Mouse (Mus musculus) right cerebral cortex, postnatal 25 days (tissue): Measurements from ENCODE around the gene Slco4c1.

Experiments used
- DNase-seq: peaks from one replicate; pipeline ENCODE4 v3.0.0; 2022

Slco4c1 gene

DNA sequence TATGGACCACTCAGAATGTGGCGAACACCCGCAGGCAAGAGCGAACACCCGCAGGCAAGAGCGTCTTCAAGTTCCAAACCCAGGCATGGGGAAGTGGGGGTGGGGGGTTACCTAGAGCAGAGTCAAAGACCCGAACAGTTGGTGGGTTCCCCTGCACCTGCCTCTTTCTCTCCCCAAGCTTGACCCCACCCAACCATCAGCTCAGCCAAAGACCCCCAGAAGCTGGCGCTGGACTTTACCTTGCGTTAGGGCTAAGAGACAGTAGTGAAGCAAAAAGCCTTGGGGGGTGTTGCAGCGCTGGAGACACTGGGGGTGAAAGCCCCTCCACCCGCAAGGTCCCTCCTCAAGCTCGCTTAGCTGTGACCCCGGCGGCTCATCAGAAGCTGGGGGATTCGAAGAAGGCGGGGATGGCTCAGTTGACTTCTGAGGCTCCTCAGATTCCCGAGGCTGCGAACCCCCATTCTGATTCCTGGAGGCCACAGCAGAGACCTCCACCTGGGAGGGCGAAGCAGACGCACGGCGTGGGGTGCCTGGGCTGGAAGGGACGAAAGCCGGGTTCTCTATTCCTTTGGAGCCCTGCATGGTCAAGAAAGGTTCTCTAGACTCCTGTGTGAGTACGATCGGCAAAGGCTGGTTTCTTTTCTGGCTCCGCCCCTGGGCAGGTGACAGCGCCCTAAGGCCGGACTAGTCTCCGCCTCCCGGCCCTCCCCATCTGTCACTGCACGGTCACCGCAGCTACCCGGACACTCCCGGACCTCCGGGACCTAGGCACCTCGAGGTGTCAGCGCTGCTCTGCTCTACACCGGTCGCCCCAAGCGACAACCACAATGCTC is at the start of gene Slco4c1:
Slco4c1 (minus strand) TSS at position 644 of the 833 bp plus-strand sequence.
- peak; percentile 64 for DNase-seq

DNA sequence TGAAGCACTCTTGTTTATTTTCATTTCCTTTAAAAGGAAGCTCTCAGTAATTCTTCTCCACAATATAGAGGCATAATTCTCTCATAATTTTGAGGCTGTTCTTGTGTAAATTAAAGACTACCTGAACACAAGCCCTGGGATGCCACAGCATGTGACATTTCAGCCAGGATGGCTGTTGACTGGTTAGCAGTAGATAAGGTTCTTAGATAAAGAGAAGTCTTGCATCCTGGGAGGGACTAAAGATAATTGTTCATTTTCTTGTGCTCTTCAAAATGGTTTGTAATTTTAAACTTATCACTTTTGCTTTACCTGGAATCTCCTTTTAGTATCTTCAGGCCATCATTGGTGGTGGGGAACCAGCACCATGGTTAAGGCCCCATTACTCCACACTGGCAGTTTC is 45.4 kb upstream of the Slco4c1 start:
- DNase-seq: no peak

DNA sequence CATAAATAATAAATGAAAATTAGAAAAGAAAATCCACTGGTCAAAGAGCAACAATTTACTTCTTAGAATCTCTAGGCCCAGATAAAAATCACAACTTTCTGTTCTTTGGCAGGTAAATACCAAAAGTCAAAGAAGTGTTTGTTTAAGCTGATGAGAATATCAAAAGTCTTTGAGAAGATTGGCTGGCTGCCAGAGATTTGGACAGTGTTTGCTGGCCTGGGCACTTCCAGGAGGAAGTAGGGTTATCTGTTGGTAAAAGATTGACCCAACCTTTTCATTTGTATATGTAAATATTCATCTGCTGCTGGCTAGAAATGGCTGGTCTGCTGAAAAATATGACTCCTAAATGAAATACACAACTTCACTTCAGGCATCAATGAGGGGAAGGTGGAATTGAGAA is 11.8 kb upstream of the Slco4c1 start:
- no peak for DNase-seq

DNA sequence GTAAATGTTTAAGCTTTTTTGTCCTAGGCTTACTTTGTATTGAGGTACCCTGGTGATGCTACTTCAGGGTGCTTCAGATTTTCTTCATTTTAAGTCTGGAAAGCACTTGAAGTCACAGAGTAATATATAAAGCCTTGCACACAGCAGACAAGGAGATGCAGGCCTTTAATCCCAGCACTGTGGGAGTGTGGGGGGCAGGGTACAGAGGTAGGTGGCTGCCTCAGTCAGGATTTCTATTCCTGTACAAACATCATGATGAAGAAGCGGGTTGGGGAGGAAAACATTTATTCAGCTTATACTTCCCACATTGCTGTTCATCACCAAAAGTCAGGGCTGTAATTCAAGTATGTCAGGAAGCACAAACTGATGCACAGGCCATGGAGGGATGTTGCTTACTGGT is 6.6 kb upstream of the Slco4c1 start:
- DNase-seq: no peak

DNA sequence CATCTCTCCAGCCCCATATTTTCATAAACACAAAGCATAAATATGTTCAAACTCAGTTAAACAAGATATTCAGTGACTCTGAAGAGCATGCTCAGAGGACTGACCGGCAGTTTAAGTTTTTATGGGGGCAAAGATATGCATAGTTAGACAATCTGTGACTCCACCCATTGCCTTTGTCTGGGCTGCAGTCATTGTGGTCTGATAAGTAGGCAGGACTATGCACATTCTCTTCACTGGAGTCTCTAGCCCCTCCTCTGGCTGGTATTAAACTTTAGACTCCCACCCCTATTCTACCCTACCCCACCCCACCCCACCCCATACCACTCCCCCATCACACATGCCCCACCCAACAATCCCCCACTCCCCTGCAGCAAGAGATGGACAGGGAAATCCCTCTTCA is 4.1 kb upstream of the Slco4c1 start:
- no peak for DNase-seq

DNA sequence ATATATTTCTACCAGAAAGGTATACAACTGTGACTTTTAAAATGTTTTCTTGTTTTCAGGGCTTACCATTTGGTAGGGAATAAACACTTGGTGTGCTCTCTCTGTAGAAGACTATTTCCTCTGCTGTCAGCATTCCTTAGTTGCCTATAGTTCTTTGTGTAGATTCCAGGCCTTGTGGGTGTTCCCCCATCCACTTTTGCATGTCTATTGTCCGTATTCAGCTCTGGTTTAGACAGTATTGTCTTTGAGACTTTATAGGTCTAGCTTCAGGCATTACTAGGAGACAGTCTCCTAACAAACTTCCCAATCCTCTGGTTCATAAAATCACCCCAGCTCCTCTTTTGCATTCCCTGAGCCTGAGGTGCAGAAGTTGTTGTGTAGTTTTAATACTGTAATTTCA is 2.7 kb upstream of the Slco4c1 start:
- no peak for DNase-seq

DNA sequence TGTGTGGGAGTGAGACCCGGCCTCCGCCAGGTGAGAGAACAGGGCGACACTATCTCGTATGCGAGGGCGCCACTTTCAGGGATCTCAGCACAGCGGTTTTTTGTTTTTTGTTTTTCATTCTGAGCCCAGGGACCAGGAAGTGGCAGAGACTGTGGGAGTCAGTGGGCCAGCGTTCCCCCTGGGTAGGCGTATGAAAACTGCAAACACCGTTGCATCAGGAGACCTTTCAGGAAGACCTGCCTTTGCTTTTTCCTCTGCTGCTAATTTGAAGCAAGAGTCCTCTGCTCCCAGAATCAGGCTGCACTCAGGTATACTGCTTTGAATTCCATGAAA is 356 bp upstream of the Slco4c1 start:
- DNase-seq: no peak

DNA sequence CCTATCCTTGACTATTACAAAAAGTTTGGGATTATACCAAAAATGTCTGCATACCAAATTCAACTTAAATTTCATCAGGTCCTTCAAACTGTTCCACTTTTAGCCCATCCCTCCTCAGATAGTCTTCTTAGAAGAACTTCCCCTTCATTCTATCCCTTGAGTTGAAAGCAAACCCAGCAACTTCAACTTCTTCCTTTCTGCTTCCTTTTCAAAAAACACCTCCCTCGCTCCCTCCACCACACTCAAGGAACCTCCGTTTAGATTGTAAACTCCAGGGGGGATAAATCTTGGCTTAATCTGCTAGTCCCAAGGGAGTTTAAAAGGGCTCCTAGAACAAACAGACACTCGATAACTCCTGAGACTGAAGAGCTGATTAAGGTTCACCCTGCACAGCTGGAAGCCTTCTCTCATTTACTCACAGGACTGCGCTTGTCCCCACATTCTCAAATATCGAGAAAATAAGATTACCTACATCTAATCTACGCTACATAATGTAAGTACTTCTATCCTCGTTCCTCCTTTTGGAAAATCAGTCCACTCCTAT is 1.1 kb downstream of the Slco4c1 start:
- DNase-seq: no peak

DNA sequence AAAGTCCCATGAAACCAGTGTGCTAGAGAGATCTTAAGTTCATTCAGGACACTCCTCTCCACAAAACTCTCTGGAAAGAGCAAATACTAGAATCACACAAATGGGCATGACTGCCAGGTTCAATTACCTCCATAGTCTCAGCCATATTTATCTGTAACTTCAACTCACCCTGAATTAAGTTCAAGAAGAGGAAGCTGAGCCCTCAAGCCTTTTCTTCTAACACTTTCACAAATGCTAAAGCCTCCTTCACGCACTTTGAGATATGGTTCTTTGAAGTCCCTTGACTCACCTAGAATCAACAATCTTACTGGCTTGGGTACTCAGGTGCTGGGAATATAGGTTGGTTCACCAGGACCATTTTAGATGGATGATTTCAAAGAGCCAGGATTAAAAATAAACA is 3.2 kb downstream of the Slco4c1 start:
- DNase-seq: no peak

DNA sequence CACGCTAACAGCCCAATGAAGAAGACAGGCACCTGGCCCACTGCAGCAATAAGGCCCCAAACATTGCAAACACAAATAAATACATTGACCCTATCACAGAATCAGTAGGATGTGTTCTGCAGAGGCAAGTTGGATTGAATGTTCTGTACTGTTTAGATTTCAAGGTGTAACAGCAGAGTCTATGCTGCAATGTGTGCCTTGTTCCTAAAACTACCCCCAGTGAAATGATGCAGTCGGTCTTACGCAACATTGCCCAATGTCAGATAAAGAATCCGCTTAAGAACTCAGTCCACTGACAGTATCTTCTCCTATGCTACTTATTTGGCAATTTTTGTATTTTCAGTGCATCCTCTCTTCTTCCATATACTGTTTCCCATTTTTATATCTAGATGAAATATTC is 6.0 kb downstream of the Slco4c1 start:
- DNase-seq: no peak

DNA sequence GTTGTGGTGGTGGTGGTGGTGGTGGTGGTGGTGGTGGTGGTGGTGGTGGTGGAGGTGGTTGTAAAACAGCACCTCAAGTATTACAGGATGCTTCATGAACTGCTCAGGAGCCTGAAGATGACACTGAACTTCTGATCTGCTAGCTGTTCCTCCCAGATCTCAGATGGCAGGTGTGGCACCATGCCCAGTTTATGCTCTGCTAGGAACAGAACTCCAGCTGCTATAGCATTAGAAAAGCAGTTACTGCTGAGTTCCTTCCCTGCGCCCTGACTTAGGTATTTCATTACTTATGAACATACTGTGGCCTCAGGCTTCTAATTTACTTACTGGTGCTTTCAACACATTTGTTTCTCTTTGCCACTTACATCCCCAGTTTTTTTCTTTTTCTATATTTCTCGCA is 7.9 kb downstream of the Slco4c1 start:
- DNase-seq: no peak

DNA sequence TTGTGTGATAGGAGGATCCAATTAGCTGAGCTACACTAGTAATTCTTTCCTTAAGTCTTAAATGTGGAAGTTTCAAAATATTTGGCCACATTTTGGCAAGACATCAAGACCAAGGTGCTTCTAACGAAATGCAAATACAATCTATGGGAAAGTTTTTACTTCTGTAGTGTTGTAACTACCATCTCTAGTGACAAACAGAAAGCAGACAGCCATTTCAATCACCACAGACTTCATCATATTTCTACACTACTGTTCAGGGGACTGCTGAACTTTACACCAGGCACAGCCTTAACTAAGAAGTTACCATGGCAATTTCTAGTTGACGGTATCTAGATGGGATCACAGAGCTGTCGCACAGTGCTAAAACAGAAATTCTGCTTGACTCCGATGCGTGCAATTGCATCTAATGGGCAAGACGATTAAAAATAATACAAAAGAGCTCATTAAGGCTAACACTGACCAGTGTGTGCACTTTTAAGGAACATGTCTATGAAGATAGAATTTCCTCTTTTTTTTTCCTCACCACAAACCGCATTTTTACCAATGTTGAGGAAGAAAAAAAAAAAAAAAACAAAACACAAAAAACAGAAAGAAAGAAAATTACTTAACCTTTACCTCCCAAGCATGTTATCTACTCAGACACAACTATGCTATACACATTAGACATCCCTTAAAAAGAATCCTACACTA is 11.8 kb downstream of the Slco4c1 start:
- DNase-seq: no peak

DNA sequence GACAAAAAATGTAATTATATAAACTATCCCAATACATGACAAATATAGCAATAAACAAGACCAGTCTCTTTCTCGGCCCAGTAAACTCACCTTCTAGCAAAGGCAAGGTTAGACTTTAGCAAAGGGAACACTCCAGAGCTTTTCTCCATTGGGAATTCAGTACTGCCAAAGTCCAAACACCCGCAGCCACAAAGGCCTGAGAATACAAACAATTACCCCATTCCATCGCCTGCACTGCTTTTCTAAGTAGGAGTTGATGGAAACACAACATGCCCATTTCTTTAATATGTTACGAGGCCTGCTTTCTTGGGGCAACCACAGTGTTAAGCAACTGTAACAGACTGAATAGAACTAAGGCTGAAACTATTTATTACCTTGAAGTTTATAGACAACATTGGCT is 18.4 kb downstream of the Slco4c1 start:
- no peak for DNase-seq

DNA sequence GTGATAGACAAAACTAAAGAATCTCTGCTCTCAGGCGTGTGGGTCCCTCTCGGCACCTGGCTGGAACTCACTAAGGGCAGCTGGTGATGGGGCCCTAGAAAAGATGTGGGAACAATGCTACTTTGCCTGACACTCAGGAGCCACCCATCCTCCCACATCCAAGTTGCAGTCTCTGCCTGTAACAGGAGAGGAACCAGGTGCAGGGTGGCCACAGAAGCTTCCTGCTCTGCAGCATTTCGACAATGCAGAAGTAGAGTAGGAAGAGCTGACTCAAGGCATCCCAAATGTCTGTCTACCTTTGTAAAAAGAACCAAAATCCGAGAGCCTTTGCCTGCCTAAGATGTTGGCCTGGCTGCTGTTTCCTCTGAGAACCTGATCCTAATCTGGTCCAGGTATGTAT is 22.9 kb downstream of the Slco4c1 start:
- DNase-seq: no peak

DNA sequence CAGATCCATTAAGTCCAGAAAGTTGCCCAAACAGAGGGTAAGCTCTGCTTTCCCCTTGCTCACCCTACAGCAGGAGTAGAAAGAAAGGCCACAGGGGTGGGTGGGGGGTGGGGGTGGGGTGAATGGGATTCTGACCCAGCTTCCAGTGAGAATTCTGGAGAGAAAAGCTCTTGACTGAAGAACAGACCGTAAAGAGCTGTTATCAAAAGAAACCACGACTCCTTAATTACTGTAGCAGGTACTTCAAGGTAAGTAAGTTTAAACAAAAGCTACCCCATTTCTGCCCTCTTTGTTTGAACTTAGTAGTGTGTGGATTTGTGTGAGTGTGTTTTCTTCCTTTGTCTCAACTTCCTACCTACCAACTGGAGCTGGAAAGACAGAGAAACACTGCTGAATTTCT is 23.4 kb downstream of the Slco4c1 start:
- no peak for DNase-seq

DNA sequence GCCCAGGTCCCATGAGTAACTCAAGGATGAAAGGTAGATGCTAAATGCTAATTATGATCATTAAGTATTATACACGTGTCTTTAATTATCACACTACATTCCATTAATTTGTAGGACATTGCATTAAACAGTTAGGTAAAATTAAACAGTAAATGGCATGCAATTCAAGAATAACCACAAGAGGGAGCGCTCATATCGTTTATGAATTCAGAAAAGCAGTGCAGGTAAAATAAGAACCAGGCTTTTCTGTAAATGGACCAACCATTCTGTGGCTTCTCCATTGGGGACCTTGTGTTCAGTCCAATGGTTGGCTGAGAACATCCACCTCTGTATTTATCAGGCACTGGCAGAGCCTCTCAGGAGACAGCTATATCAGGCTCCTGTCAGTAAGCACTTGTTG is 25.2 kb downstream of the Slco4c1 start:
- peak; percentile 7 for DNase-seq

DNA sequence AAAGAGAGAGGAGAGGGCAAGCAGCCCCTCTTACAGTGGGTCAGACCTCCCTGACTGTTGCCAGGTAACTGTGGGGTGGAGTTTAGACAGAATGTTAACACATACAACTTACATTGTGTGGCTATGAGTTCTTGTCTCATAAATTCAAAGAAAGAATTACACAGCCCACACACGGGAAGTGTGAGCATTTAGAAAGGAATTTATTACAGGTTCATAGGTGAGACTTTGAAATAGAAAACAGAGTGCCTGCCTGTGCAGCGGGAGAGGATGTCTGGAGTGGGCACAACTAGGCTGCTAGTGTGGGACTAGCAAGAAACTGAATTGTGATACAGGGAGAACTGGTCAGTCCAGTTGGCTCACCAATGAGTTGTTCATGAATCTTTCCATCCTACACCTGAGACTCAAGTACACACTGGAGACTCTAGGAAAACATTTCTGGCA is 66.7 kb downstream of the Slco4c1 start:
- no peak for DNase-seq

DNA sequence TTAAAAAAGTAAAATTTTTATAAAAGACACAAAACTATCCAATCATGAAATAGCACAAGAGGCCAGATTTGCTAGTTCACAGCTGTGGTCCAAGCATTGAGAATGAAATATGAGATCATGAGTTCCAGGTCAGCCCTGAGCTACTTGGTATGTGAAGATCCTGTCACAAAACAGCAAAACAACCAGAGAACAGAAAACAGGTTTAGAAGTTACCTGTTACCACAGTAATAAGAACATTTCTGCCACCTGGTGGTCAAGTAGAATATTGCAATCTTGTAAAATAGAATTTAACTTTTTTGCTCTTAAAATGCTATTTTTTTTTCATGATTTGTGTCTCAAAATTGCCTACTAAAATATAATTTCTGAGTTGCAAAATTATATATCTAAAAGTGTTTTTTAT is 70.4 kb downstream of the Slco4c1 start:
- DNase-seq: no peak

DNA sequence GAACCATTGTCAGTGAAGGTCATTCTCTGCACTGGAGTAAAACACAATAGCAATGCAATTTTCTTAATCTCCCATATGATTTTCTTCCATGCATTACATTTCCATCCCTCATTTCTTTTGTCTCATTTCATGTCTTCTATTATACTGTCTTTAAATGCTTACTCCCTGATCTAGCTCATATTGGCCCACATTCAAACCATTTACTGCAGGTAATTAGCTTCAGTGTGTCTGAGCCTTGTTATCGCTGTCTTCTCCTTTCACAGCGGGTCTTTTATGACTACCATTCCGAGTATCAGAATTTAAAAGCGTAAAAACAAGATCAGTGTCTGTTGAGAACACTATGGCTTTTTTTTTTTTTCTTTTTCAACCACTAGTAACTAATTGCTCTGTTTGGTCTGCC is 77.3 kb downstream of the Slco4c1 start:
- DNase-seq: no peak

DNA sequence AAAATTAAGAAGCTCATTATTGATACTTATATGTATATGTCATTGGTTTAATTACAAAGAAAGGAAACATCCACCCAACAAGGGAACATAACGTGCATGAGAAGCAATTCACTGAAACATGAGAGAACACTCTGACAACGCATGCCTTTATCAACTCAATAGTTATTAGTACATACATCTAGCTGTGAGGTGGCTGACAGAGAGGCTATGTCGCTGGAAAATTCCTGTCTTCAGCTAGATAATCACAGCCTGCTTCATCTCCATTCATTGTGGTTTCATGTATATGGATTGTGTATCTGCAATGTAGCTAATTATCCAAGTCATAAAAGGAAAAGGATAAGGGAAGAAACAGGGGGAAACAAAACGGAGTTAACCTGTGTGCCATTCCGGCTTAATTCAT is 77.7 kb downstream of the Slco4c1 start:
- no peak for DNase-seq

DNA sequence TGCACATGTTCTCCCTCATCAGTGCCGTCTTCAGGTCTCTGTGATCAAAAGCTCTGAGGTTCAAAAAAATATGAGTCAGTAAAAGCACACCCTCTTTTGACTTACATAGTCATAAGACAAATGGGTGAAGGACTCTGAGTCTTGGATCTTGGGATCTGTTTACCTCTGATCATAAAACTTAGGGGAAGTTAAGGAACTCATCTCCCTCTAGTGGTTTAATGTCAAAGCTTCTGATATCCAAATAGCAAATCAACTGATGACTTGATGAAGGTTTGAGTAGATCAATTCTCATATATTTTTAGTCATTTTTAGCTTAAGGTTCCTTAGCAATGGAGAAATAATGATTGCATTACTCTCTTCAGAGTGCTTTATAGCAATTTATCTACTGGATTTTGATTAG is 82.7 kb downstream of the Slco4c1 start:
- DNase-seq: no peak

DNA sequence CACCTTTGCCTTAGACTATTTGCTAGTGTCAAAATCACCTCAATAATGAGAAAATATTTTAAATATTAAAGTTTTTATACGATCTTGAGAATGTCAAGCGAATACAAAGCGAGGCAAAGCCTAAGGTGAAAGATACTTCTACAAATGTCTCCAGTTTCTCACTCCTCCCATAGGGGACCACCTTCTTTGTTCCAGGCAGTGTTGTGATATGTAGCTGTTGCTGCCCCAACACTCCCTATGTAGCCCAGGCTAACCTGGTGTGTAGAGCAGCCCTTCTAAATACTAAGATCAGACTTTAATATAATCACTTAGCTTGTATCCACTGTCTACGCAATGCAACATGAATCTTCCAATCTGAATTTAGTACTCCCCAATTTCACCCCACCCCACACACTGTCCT is 97.8 kb downstream of the Slco4c1 start:
- no peak for DNase-seq

DNA sequence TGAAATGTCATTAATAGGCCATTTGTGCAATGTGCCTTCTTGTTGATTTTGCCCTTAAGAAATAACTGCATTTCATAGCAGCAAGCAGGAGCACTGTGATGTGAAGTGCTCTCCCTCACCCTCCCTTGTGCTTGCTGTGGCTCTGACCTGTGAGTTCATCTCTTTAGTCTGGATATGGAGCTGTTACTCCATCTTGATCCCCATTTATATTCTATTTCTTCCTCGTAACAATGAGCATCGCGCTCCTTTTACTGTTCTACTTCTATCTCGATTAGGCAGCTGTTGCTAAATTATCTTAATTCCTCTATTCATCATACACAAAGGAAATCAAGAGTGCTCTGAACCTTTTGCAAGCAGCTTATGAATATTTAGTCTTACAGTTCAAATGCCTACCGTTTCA is 98.3 kb downstream of the Slco4c1 start:
- DNase-seq: no peak

DNA sequence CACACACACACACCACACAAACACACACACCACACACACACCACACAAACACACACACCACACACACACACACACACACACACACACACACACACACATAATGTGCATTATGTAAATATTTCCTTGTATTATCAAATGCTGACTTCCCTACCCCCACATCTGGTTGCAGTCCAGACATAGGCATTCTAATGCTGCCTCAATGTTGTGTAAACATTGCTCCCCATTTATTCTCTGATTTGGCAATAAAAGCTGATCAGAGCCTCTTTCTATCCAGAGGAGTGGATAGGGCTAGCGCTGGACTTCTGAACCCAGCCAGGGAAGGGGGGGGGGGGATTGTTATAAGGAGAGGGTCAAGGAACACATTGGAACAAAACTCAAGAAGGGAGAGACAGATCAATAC is 101.7 kb downstream of the Slco4c1 start:
- DNase-seq: no peak

DNA sequence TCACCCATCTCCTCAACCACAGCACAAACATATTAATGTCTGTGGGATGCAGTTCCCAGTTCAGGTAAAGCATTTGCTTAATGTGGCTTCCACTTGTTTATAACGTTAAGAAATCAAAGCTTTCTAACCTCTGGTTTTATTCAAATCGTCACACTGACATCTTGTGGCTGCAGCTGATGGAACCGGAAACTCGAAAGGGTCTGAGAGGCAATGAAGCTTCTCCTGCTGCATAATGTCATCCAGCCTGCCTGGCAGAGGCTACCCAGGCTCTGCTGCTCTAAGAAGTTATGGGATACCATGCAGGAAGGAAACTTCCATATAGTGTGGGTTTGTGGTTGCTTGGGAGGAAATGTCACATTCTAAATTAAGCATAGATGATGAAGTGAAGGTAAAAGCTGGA is 103.7 kb downstream of the Slco4c1 start:
- peak; percentile 41 for DNase-seq
